Mouse (Mus musculus) cerebellum, adult 11-12 months (tissue): ENCODE results near the gene Ptpre.
"Not testable (repeated sequence)": the region's sequence is repeated elsewhere in the genome, so short reads cannot be mapped to it uniquely, and the experiment has no call there.

Experiments
- DNase-seq: peaks from one replicate; pipeline ENCODE4 v3.0.0; 2022

The Ptpre gene

DNA sequence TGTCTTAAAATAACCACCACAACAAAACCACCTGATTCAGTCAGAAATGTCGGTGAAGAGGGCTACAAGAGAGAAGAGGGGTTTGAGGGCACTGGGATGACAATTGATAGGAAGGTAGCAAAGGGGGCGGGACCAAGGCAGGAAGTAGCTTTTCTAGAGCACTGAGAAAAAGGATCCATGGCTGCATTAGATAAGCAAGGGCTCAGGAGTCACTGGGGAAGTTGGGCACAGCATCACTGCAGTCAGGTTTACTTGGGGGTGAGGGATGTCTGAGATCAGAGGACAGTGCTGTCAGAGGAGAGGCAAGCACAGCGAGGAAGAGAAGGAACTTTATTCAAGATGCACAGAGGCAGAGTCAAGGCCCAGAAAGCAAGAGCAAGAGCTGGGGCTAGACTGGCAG, 1.4 kb upstream of the Ptpre start:
- DNase-seq, result no peak

- peak; percentile 80 for DNase-seq
These were observed 864 bp downstream of the Ptpre start for GRCm38 (mm10) chr7:135537948-135538741.

DNA sequence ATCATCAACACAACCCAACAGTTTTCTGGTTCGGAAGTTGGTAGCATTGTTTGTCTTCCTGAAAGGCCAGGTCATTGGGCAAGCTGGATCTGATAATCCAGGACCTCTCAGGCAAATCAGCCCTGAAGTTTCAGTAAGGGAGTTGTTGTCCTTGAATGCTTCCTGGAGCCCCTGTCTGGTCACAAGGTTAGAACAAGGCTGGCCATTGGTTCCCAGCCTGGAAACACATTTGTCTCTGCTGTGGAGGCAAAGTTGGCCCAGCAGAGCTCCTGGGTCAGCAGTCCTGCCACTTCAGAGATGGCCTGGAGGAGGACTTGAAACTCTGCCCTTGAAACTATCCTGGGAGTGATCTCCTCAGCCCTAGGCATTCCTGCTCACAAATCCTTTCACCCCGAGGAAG, 2.1 kb downstream of the Ptpre start:
- DNase-seq, result no peak

- no peak for DNase-seq
These were observed 5.0 kb downstream of the Ptpre start for GRCm38 (mm10) chr7:135542235-135542634.

DNA sequence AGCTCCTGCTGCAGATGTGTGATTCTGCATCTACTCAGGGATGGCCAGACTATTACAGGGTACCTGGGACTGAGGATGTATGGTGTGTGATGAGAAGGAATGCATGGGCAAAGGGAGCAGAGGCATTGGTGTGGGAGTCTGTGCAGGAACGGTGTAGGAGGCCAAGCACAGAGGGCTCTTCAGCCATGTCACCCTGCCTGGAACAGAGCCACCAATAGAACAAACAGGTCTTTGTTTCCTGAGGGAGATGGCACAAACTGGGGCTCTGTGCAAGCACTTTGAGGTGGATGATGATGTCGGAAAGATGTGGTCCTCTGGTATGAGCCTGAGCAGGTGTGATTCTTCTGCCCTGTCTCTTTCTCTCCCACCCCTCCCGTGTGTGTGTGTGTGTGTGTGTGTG, 5.8 kb downstream of the Ptpre start:
- no peak for DNase-seq

DNA sequence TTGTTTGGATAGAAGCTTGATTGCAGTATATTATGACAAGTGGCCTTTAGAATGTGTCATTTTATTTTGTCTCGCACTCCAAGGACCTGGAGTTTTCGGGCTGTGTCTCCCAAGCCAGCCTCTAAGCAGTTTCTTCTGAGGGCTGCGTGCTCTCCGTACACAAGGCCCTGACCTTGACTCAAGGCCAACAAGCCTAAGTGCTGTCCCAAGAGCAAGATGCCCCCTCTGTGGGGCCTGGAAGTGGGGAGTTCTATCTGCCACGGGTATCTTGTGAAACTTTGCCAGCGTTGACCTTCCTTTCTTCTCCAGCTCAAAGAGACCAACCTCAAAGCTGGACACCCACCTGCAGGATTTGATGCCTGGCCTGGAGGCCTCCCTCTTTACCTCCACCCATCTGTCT, 7.0 kb downstream of the Ptpre start:
- no peak for DNase-seq

DNA sequence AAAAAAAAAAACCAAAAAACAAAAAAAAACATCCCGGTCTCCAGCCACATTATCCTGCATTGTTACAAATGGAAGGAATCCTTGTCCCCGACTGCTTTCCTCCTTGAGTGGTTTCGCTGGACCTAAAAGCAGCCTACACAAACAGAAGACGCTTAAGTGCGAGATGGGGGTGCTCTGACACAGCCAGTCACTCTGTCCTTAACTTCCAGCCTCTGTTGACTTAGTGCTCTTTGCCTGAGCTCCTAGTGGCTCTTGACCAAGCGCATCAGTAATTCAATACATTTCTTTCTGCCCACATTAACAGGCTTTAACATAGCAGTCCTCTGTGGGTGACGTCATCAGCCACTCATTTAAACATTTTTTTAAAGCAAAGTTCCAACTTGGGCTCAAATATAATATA, 8.7 kb downstream of the Ptpre start:
- DNase-seq, result no peak

- DNase-seq, result no peak
These were observed 9.2 kb downstream of the Ptpre start for GRCm38 (mm10) chr7:135546530-135546929.

- no peak for DNase-seq
These were observed 11.2 kb downstream of the Ptpre start for GRCm38 (mm10) chr7:135548434-135548833.

DNA sequence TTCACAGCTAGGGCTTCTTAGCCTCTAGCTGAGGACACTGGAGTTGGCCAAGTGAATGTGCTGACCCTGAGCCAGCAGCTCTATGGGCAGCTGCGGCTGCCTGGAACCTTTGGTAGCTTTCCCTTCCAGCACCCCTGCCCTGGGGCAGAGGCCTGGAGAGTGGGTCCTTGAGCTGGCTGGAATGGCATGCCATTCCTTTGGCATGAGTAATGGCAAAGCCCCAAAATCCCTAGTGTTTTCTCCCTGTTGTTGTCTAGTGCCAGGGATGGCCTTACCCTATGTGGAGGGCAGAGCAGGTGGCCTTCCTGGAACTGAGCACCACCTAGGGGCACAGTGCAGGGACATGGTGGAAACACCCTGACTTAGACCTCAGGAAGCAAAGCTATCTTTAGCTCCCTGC, 14.3 kb downstream of the Ptpre start:
- DNase-seq, result no peak

DNA sequence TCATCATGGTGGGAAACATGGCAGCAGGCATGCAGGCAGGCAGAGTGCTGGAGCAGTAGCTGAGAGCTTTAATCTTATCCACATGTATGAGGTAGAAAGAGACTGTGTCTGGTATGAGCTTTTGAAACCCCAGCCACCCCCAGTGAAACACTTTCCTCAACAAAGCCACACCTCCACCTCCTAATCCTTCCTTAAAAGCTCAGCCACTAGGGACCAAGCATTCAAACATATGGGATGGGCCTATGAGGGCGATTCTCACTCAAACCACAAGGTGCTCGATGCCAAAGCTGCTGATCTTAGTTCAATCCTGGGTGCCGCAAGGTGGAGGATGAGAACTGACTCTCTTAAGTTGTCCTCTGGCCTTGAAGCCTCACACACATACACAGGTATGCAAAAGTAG, 16.3 kb downstream of the Ptpre start:
- DNase-seq, result no peak

GRCm38 (mm10) chr7:135556663-135557402, 19.6 kb downstream of the Ptpre start:
- DNase-seq, result no peak

- DNase-seq, result no peak
These were observed 23.0 kb downstream of the Ptpre start for GRCm38 (mm10) chr7:135560280-135560679.

- no peak for DNase-seq
These were observed 26.7 kb downstream of the Ptpre start for GRCm38 (mm10) chr7:135564022-135564421.

DNA sequence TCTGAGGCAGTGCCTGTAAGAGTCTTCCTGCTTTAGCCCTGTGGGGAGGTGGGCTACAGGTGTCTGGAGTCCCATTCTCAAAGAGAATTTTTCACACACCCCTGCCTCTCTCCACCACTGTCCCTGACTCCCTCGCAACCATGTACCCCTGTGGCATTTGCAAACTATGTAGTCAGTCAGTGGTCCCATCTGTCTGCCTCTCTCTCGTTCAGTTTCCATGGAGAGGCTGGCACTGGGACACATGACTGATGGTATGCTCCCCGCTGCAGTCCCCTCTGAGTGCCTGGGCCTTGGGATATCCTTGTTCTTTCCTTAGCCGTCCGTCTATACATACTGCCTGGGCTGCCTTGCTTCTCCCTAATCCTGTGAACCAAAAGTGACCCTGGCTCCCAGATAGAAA, 28.7 kb downstream of the Ptpre start:
- no peak for DNase-seq

GRCm38 (mm10) chr7:135567582-135567981, 30.3 kb downstream of the Ptpre start:
- DNase-seq, result no peak

- no peak for DNase-seq
These were observed 31.3 kb downstream of the Ptpre start for GRCm38 (mm10) chr7:135568550-135568949.

DNA sequence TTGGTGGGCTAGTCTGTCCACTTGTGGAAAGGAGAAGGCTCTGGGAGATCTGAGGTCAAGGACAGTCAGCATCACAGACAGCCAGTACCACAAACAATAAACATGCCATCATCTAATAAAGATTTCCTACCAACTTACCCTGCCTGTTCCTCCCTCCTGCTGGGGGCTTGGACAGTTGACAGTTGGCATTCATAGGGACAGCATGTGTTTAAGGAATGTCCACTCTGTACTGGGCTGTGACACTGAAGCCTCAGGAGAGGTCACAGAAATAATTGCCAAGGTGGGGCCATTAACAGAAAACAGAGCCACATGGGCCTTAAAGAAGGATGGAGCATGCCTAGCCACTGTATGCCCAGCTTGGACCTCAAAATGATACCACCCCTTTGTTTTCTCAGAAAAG, 34.1 kb downstream of the Ptpre start:
- peak; percentile 85 for DNase-seq

- DNase-seq, result peak; percentile 84
These were observed 34.8 kb downstream of the Ptpre start for GRCm38 (mm10) chr7:135571951-135572559.

DNA sequence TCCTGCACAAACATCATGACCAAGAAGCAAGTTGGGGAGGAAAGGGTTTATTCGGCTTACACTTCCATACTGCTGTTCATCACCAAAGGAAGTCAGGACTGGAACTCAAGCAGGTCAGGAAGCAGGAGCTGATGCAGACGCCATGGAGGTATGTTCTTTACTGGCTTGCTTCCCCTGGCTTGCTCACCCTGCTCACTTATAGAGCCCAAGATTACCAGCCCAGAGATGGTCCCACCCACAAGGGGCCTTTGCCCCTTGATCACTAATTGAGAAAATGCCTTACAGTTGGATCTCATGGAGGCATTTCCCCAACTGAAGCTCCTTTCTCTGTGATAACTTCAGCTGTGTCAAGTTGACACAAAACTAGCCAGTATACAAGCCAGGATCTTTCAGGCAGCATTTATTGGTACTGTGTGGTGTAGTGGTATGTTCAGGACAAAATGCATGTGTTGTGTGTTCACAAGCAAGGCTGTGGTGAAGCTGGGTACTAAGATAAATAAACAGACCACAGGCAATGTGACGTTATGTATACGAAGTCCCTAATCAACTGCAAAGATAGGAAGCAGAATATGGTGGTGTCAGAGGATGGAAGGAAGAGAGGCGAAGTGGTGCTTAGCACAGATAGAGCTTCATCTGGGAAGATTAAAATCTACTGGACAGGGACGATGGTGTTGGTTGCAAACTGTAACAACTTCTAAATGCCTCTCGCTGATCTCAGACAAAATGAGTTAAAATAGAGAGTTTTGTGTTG, 38.2 kb downstream of the Ptpre start:
- not testable (repeated sequence) for DNase-seq

DNA sequence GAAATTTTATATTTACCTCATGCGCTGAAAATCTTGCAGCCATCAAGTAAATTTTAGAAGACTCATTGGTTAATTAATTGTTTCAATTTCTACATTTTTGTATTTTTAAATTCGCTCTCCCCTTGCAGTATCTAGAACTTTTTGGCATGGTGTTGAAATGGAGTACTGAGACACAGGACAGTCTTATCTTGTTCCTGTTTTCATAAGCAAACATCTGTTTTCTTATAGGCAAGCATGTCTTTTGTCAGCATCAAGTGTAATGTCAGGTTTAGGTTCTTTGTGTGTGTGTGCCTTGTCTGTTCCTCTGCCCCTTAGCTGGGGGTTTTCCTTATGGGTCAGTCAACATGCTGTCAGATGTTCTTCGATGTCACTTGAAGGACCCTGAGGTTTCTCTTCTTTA, 39.0 kb downstream of the Ptpre start:
- no peak for DNase-seq

DNA sequence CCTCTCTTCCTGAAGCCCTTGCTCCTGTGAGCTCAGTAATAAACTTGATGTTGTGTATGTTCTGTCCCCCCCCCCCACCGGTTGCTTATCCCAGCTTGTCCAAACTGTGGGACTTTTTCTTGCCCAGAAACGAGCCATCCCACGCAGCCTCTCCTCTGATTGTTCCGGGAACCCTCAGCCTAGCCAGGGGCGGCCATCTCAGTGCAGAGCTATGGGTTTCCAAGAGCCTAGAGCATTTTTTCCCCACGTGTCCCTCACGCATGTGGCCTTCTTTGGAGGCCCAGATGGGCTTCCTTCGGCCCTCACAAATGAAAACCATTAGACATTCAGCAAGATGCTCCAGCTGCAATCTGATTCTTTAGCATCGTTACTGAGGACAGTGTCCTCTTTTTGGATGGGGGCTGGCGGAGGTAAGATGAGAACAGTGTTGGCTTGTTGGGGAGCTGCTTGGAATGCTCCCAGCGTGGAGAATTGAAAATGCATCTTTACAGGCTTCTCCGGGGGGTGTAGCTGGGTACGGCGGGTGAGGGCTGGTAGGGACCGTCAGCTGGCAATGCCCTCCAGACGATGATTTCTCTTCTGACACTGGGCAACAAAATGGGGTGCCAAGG, 41.5 kb downstream of the Ptpre start:
- DNase-seq, result no peak
